Mouse (Mus musculus) neural tube, embryonic 15.5 days (tissue): Measurements from ENCODE around the gene Ddias. TPM values are rescaled to one million over a fixed set of nuclear protein-coding genes. Genes with fewer than 3 reads are reported as not detected.
"Not testable (repeated sequence)": the region's sequence is repeated elsewhere in the genome, so short reads cannot be mapped to it uniquely, and the experiment has no call there.

Experiments used
- ATAC-seq: fragments of 200-750 bp; cut with Nextera tagmentation; 2 replicates; pipeline ENCODE4 v1.8.0; 2017; ENCODE audit warnings: mild to moderate bottlenecking, moderate TSS enrichment, moderate library complexity; ENCODE audit not compliant: low FRiP score
- H3K27ac ChIP-seq: fragments of 300-500 bp; sonication (generic); replicated peaks from 2 replicates; pipeline ENCODE4 v1.5.1; 2015; ENCODE audit warnings: mild to moderate bottlenecking, inconsistent platforms
- H3K27me3 ChIP-seq: fragments of 300-500 bp; sonication (generic); replicated peaks from 2 replicates; pipeline ENCODE4 v1.6.1; 2015; ENCODE audit warnings: inconsistent platforms
- H3K36me3 ChIP-seq: fragments of 300-500 bp; sonication (generic); 2 replicates; pipeline ENCODE4 v1.6.1; 2015; ENCODE audit warnings: inconsistent platforms
- H3K4me1 ChIP-seq: fragments of 300-500 bp; sonication (generic); 2 replicates; pipeline ENCODE4 v1.6.1; 2015; ENCODE audit warnings: inconsistent platforms
- H3K4me2 ChIP-seq: fragments of 300-500 bp; sonication (generic); 2 replicates; pipeline ENCODE4 v1.6.1; 2015; ENCODE audit warnings: inconsistent platforms, mild to moderate bottlenecking, moderate library complexity
- H3K4me3 ChIP-seq: fragments of 300-500 bp; sonication (generic); replicated peaks from 2 replicates; pipeline ENCODE4 v1.5.1; 2015; ENCODE audit warnings: mild to moderate bottlenecking, inconsistent platforms
- H3K9ac ChIP-seq: fragments of 300-500 bp; sonication (generic); replicated peaks from 2 replicates; pipeline ENCODE4 v1.6.1; 2015; ENCODE audit warnings: mild to moderate bottlenecking, inconsistent platforms
- H3K9me3 ChIP-seq: fragments of 300-500 bp; sonication (generic); replicated peaks from 2 replicates; pipeline ENCODE4 v1.6.1; 2016; ENCODE audit warnings: inconsistent platforms
- WGBS: fragments of 180-500 bp; shearing (Covaris S2); methylation state at CpG from one replicate; pipeline ENCODE4 v1.1.7; 2015; ENCODE audit warnings: mixed read lengths; 5-methylcytosine and 5-hydroxymethylcytosine counted together
- polyA plus RNA-seq: library from polyadenylated mRNA; unstranded; fragments of >200 nt; fragmentation: Nextera tagmentation; extraction: Ambion mirVana; gene quantifications from 2 replicates; pipeline ENCODE4 v1.2.1, GENCODE M21; 2015

Ddias gene
- polyA plus RNA-seq = 3.6 and 4.7 TPM in 2 replicates

GRCm38 (mm10) chr7:92874116-92874675, at the start of gene Ddias, which contains the start of gene Prcp:
Ddias (minus strand) TSS chr7:92874247.
Prcp (plus strand) TSS chr7:92874470.
- Histone ChIP-seq H3K36me3 (no peaks in the 10 kb centered on the region), H3K27ac (peak within 1 kb of the TSS; percentile 98), H3K4me3 (peak within 1 kb of the TSS; percentile 70), H3K9ac (peak within 1 kb of the TSS; percentile 80), H3K4me1 (peaks cover 23% of the 10 kb centered on the region), H3K9me3 (no peaks in the 10 kb centered on the region), H3K4me2 (peak within 1 kb of the TSS; percentile 76), H3K27me3 (no peaks in the 10 kb centered on the region)
- peak; percentile 90 for ATAC-seq
- 1% methylated on average over 53 of the region's 53 CpGs for WGBS

- 73% methylated on average over 2 of the region's 2 CpGs for WGBS
- no peaks in the 10 kb centered on the region for H3K4me1 ChIP-seq
- H3K9ac ChIP-seq = no peak overlapping the region
- no peak overlapping the region for H3K27ac ChIP-seq
- ATAC-seq = no peak
- no peaks in the 10 kb centered on the region for H3K9me3 ChIP-seq
- no peaks in the 10 kb centered on the region for H3K36me3 ChIP-seq
- H3K27me3 ChIP-seq = no peaks in the 10 kb centered on the region
- no peak overlapping the region for H3K4me2 ChIP-seq
- H3K4me3 ChIP-seq = no peak overlapping the region
Observed at GRCm38 (mm10) chr7:92920857-92921172, 46.8 kb upstream of the Ddias start.

- Histone ChIP-seq H3K4me3 (no peak overlapping the region), H3K4me1 (no peaks in the 10 kb centered on the region), H3K9ac (no peak overlapping the region), H3K4me2 (no peak overlapping the region), H3K27ac (no peak overlapping the region), H3K9me3 (no peaks in the 10 kb centered on the region), H3K27me3 (no peaks in the 10 kb centered on the region), H3K36me3 (no peaks in the 10 kb centered on the region)
- no peak for ATAC-seq
- 85% methylated on average over 6 of the region's 6 CpGs for WGBS
Observed at GRCm38 (mm10) chr7:92920172-92920856, 46.3 kb upstream of the Ddias start.

- ATAC-seq = not testable (repeated sequence)
Observed at GRCm38 (mm10) chr7:92904285-92904684, 30.2 kb upstream of the Ddias start.

GRCm38 (mm10) chr7:92903360-92904038, 29.5 kb upstream of the Ddias start:
- peak; percentile 80 for ATAC-seq
- WGBS = 50% methylated on average over 7 of the region's 7 CpGs
- no peaks in the 10 kb centered on the region for H3K27me3 ChIP-seq

More at GRCm38 (mm10) chr7:92904285-92904684, 30.2 kb upstream of the Ddias start:
- not testable (repeated sequence) for H3K9me3 ChIP-seq, H3K36me3 ChIP-seq, H3K9ac ChIP-seq, H3K4me2 ChIP-seq, H3K27ac ChIP-seq, H3K4me3 ChIP-seq, H3K27me3 ChIP-seq, H3K4me1 ChIP-seq
- 66% methylated on average over 7 of the region's 7 CpGs for WGBS

GRCm38 (mm10) chr7:92897021-92897420, 23.0 kb upstream of the Ddias start:
- Histone ChIP-seq H3K4me2 (no peak overlapping the region), H3K27ac (no peak overlapping the region), H3K9me3 (no peaks in the 10 kb centered on the region), H3K4me3 (no peak overlapping the region), H3K36me3 (no peaks in the 10 kb centered on the region), H3K9ac (no peak overlapping the region), H3K4me1 (no peaks in the 10 kb centered on the region), H3K27me3 (no peaks in the 10 kb centered on the region)
- WGBS = 59% methylated on average over 2 of the region's 2 CpGs
- ATAC-seq = no peak

More at GRCm38 (mm10) chr7:92903360-92904038, 29.5 kb upstream of the Ddias start:
- no peaks in the 10 kb centered on the region for H3K36me3 ChIP-seq
- H3K4me2 ChIP-seq = no peak overlapping the region
- no peaks in the 10 kb centered on the region for H3K9me3 ChIP-seq
- H3K4me1 ChIP-seq = no peaks in the 10 kb centered on the region
- H3K27ac ChIP-seq = no peak overlapping the region
- H3K9ac ChIP-seq = no peak overlapping the region
- no peak overlapping the region for H3K4me3 ChIP-seq

GRCm38 (mm10) chr7:92896036-92896435, 22.0 kb upstream of the Ddias start:
- H3K9me3 ChIP-seq = no peaks in the 10 kb centered on the region
- no peak overlapping the region for H3K4me2 ChIP-seq
- no peak overlapping the region for H3K9ac ChIP-seq
- ATAC-seq = no peak
- no peaks in the 10 kb centered on the region for H3K27me3 ChIP-seq
- no peak overlapping the region for H3K27ac ChIP-seq
- WGBS = 81% methylated on average over 5 of the region's 5 CpGs
- no peaks in the 10 kb centered on the region for H3K36me3 ChIP-seq
- H3K4me1 ChIP-seq = 0 out of 2 replicates have a peak, but pooled peaks cover 1% of the 10 kb centered on the region
- H3K4me3 ChIP-seq = no peak overlapping the region

GRCm38 (mm10) chr7:92893478-92893877, 19.4 kb upstream of the Ddias start:
- no peak for ATAC-seq

GRCm38 (mm10) chr7:92890618-92891230, 16.7 kb upstream of the Ddias start:
- Histone ChIP-seq H3K9ac (no peak overlapping the region), H3K9me3 (no peaks in the 10 kb centered on the region), H3K27me3 (no peaks in the 10 kb centered on the region), H3K4me1 (0 out of 2 replicates have a peak, but pooled peaks cover 5% of the 10 kb centered on the region), H3K27ac (no peak overlapping the region), H3K36me3 (no peaks in the 10 kb centered on the region), H3K4me3 (no peak overlapping the region), H3K4me2 (no peak overlapping the region)
- WGBS = 25% methylated on average over 4 of the region's 4 CpGs
- ATAC-seq = no peak

More at GRCm38 (mm10) chr7:92893478-92893877, 19.4 kb upstream of the Ddias start:
- Histone ChIP-seq H3K27ac (no peak overlapping the region), H3K27me3 (no peaks in the 10 kb centered on the region), H3K4me3 (no peak overlapping the region), H3K9ac (no peak overlapping the region), H3K4me2 (no peak overlapping the region), H3K4me1 (0 out of 2 replicates have a peak, but pooled peaks cover 5% of the 10 kb centered on the region), H3K9me3 (no peaks in the 10 kb centered on the region), H3K36me3 (no peaks in the 10 kb centered on the region)
- WGBS = 51% methylated on average over 3 of the region's 3 CpGs

GRCm38 (mm10) chr7:92890211-92890610, 16.2 kb upstream of the Ddias start:
- 32% methylated on average over 1 of the region's 1 CpGs for WGBS
- Histone ChIP-seq H3K4me2 (no peak overlapping the region), H3K4me1 (0 out of 2 replicates have a peak, but pooled peaks cover 5% of the 10 kb centered on the region), H3K9ac (no peak overlapping the region), H3K27ac (no peak overlapping the region), H3K9me3 (no peaks in the 10 kb centered on the region), H3K36me3 (no peaks in the 10 kb centered on the region), H3K4me3 (no peak overlapping the region), H3K27me3 (no peaks in the 10 kb centered on the region)
- ATAC-seq = no peak

- Histone ChIP-seq H3K4me3 (no peak overlapping the region), H3K27ac (no peak overlapping the region), H3K4me1 (0 out of 2 replicates have a peak, but pooled peaks cover 5% of the 10 kb centered on the region), H3K27me3 (no peaks in the 10 kb centered on the region), H3K36me3 (no peaks in the 10 kb centered on the region), H3K4me2 (no peak overlapping the region), H3K9me3 (no peaks in the 10 kb centered on the region), H3K9ac (no peak overlapping the region)
- no peak for ATAC-seq
- 91% methylated on average over 5 of the region's 5 CpGs for WGBS
Observed at GRCm38 (mm10) chr7:92887230-92887629, 13.2 kb upstream of the Ddias start.
